Mouse (Mus musculus) frontal cortex, postnatal 36 days (tissue): ENCODE data around the gene Mtr.
"Not testable (repeated sequence)": the region's sequence is repeated elsewhere in the genome, so short reads cannot be mapped to it uniquely, and the experiment has no call there.

Experiments used
- DNase-seq, 2 experiments: peaks; one replicate each; pipeline ENCODE4 v3.0.0; 2022; ENCODE audit warnings: low spot score in 2 of 2

Gene Mtr

GRCm38 (mm10) chr13:12159288-12160120 is 98.4 kb downstream of the Mtr start:
- DNase-seq = no peak

DNA sequence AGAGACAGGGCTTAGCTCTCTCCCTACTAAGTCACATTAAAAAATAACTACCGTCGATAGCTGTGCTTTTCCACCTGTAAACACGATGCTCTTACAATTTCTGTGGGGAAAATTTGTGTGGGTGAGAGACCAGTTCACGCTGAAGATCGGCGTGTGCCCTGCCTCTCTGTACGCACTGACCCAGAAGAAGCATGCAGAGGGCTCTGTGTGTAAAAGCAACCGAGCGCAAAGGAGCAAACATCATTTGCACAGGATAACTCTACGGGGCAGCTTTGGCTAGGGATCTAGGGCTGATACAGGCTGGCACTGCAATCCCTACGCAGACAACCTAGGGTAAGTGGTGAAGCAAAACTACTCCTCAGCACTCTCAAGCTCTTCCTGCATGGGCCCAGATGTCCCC is 104.0 kb downstream of the Mtr start:
- no peak for DNase-seq

GRCm38 (mm10) chr13:12146918-12147507 is 110.9 kb downstream of the Mtr start:
- no peak for DNase-seq

DNA sequence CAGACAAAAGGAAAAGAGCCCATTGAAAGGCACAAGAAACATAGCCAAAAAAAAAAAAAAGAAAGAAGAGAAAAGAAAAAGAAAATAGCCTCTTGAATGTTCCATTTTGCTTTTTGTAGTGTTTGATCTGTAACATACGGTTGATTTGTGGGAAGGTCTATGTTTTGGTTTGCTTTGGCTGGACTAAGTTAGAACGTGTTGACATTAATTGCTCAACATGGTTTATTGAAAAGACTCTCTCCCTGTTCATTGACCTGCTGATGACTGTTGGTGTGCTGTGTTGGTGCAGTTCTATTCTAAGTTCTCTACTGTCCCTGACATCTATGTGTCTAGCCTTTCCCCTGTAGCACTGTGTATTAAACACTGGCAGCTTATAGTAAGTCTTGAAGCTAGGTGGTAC is 111.5 kb downstream of the Mtr start:
- no peak for DNase-seq

DNA sequence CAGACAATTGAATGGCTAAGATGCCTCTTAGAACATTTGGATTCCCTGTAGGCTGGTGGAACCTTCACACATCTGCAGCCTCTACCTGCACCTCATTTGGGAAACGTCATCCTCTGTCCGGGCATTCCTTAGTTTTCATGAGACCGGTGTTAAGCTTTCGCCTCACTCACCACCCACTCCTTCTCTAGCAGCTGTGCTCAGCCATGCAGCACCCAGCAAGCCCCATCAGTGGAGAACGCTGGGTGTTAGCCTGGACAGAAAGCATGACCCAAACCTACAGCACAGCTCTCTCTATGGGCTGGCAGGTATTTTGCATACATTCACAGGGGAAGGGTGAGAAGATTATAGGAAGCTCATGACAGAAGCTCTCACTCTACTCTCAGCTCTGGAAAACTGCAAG is 114.6 kb downstream of the Mtr start:
- no peak for DNase-seq

DNA sequence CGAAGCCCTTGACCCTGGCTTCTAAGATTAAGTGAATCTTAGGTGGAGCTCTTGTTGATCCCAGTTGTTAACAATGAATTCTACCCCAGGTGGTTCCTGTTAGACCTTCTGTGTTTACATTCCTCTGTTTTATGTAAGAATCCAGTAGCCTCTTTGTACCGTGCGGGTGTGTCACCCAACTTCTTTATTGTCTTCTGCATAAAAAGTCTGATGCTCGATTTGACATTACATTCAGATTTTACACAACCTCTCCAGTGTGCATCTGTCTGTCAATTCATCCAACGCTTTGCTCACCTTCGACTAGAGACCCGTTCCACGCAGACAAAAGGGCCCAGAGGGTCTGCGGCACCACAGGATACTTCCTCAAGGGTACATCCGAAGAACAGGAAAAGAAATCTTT is 121.5 kb downstream of the Mtr start:
- not testable (repeated sequence) for DNase-seq

DNA sequence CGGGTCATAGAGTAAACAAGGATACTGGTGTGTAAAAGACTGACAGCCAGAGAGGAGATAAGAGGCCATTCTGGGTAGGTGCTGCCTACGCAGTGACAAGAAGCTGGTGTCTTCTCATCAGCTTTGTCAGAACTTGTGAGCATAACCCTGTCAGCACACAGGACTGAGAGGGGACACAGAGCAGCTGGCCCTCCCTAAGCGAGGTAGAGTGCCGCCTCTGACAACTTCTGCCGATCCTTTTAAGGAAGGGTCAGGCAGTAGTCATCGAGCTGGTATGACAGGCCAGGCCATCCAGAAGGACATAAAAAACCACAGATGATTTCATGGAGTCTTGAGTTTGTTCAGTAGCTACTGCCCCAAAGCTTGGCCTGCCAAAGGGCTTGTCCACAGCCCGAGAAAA is 124.4 kb downstream of the Mtr start:
- DNase-seq = no peak
